Mouse (Mus musculus) c-Kit-positive CD71-positive TER-119-negative erythroid progenitor cells, embryonic 14.5 days (primary cell): ENCODE data around the gene Map2k5.
A peak's percentile ranks its signal among the peaks of the same experiment; 100 is the strongest.

Experiments
- DNase-seq: peaks from one replicate; pipeline ENCODE4 v3.0.0-alpha.2; 2013; ENCODE audit warnings: low read depth

The Map2k5 gene

GRCm38 (mm10) chr9:63183864-63184263, 193.8 kb downstream of the Map2k5 start:
- DNase-seq = no peak

- DNase-seq = no peak
Observed at GRCm38 (mm10) chr9:63182306-63182960, 195.3 kb downstream of the Map2k5 start.

GRCm38 (mm10) chr9:63181337-63182178, 196.1 kb downstream of the Map2k5 start:
- DNase-seq = no peak

- DNase-seq = no peak
Observed at GRCm38 (mm10) chr9:63178296-63178695, 199.4 kb downstream of the Map2k5 start.

- DNase-seq = no peak
Observed at GRCm38 (mm10) chr9:63174001-63174721, 203.5 kb downstream of the Map2k5 start.

- DNase-seq = no peak
Observed at GRCm38 (mm10) chr9:63171951-63172350, 205.8 kb downstream of the Map2k5 start.

GRCm38 (mm10) chr9:63169127-63169526, 208.6 kb downstream of the Map2k5 start:
- no peak for DNase-seq

- no peak for DNase-seq
Observed at GRCm38 (mm10) chr9:63165070-63165469, 212.6 kb downstream of the Map2k5 start.

- no peak for DNase-seq
Observed at GRCm38 (mm10) chr9:63163756-63164155, 213.9 kb downstream of the Map2k5 start.

- no peak for DNase-seq
Observed at GRCm38 (mm10) chr9:63151949-63152348, 225.8 kb downstream of the Map2k5 start.

GRCm38 (mm10) chr9:63151072-63151870, 226.4 kb downstream of the Map2k5 start:
- DNase-seq = peak; percentile 44

GRCm38 (mm10) chr9:63150086-63150800, 227.5 kb downstream of the Map2k5 start:
- no peak for DNase-seq

GRCm38 (mm10) chr9:63149372-63149766, 228.3 kb downstream of the Map2k5 start:
- DNase-seq = no peak

- DNase-seq = no peak
Observed at GRCm38 (mm10) chr9:63148410-63149371, 229.0 kb downstream of the Map2k5 start, which contains the start of gene Skor1. Gene Skor1, minus strand, starts transcription at chr9:63148961.

GRCm38 (mm10) chr9:63147786-63148409, 229.8 kb downstream of the Map2k5 start:
- DNase-seq = no peak

- no peak for DNase-seq
Observed at GRCm38 (mm10) chr9:63147296-63147695, 230.4 kb downstream of the Map2k5 start.

GRCm38 (mm10) chr9:63146856-63147274, 230.8 kb downstream of the Map2k5 start:
- DNase-seq = no peak

- DNase-seq = no peak
Observed at GRCm38 (mm10) chr9:63146126-63146855, 231.4 kb downstream of the Map2k5 start.
